Mouse (Mus musculus) intestine, embryonic 16.5 days (tissue): ENCODE data around the gene Izumo1r. TPM values are rescaled to one million over a fixed set of nuclear protein-coding genes. Genes with fewer than 3 reads are reported as not detected.

Experiments used
- ATAC-seq: fragments of 200-750 bp; cut with Nextera tagmentation; 2 replicates; pipeline ENCODE4 v1.8.0; 2017; ENCODE audit warnings: moderate TSS enrichment, moderate library complexity
- H3K27ac ChIP-seq: fragments of 300-500 bp; sonication (generic); 2 replicates; pipeline ENCODE4 v1.5.1; 2014; ENCODE audit warnings: mild to moderate bottlenecking, low read length
- H3K27me3 ChIP-seq: fragments of 300-500 bp; sonication (generic); replicated peaks from 2 replicates; pipeline ENCODE4 v1.6.1; 2014; ENCODE audit warnings: low read length, control low read depth, mixed read lengths; ENCODE audit not compliant: control insufficient read depth, insufficient read depth
- H3K36me3 ChIP-seq: fragments of 300-500 bp; sonication (generic); 2 replicates; pipeline ENCODE4 v1.6.1; 2014; ENCODE audit warnings: low read length, control low read depth; ENCODE audit not compliant: control insufficient read depth, insufficient read depth
- H3K4me1 ChIP-seq: fragments of 300-500 bp; sonication (generic); 2 replicates; pipeline ENCODE4 v1.6.1; 2014; ENCODE audit warnings: low read length, control low read depth, mixed read lengths; ENCODE audit not compliant: control insufficient read depth, insufficient read depth
- H3K4me2 ChIP-seq: fragments of 300-500 bp; sonication (generic); 2 replicates; pipeline ENCODE4 v1.6.1; 2014; ENCODE audit warnings: low read depth, low read length, control low read depth
- H3K4me3 ChIP-seq: fragments of 300-500 bp; sonication (generic); 2 replicates; pipeline ENCODE4 v1.5.1; 2014; ENCODE audit warnings: mild to moderate bottlenecking, low read length
- H3K9ac ChIP-seq: fragments of 300-500 bp; sonication (generic); 2 replicates; pipeline ENCODE4 v1.6.1; 2014; ENCODE audit warnings: low read depth, low read length
- H3K9me3 ChIP-seq: fragments of 300-500 bp; sonication (generic); 2 replicates; pipeline ENCODE4 v1.6.1; 2016; ENCODE audit warnings: low read length, control low read depth; ENCODE audit not compliant: control insufficient read depth
- WGBS: fragments of 180-500 bp; shearing (Covaris S2); extraction: QIAGEN DNeasy Blood & Tissue Kit; methylation state at CpG from one replicate; pipeline ENCODE4 v1.1.7; 2014; 5-methylcytosine and 5-hydroxymethylcytosine counted together
- polyA plus RNA-seq: library from polyadenylated mRNA; unstranded; fragments of >200 nt; fragmentation: Nextera tagmentation; extraction: Ambion mirVana; gene quantifications from 2 replicates; pipeline ENCODE4 v1.2.1, GENCODE M21; 2015

Izumo1r gene
- polyA plus RNA-seq, 1 experiment from 2014 or later, result not detected

DNA sequence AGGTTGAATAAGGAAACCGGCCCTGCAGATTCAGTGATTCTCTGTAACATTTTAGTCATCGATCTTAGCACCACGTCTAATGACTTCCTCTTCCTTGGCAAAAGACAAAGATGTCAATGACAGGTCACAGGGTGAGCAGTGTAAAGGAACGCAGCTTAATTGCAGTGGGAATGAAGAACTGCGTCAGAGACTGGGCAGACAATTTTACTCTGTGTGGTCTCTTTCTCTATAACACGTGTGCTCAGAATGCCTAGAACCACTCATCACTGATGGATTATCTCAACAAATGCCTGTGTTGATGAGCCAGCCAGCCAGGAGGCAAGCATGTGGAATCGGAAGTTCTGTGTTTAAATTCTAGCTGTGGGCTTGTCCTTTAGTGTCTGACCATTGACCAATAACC lies 28.2 kb upstream of the Izumo1r start:
- H3K4me1 ChIP-seq, result no peaks in the 10 kb centered on the region
- H3K9ac ChIP-seq, result no peak overlapping the region
- H3K27ac ChIP-seq, result no peak overlapping the region
- no peaks in the 10 kb centered on the region for H3K36me3 ChIP-seq
- H3K4me3 ChIP-seq, result no peak overlapping the region
- WGBS, result 43% methylated on average over 7 of the region's 7 CpGs
- H3K9me3 ChIP-seq, result no peaks in the 10 kb centered on the region
- H3K27me3 ChIP-seq, result no peaks in the 10 kb centered on the region
- no peak for ATAC-seq
- H3K4me2 ChIP-seq, result no peak overlapping the region

GRCm38 (mm10) chr9:14931211-14931610 lies 27.5 kb upstream of the Izumo1r start:
- Histone ChIP-seq H3K4me2 (no peak overlapping the region), H3K4me3 (no peak overlapping the region), H3K36me3 (no peaks in the 10 kb centered on the region), H3K27ac (no peak overlapping the region), H3K4me1 (no peaks in the 10 kb centered on the region), H3K27me3 (no peaks in the 10 kb centered on the region), H3K9ac (no peak overlapping the region), H3K9me3 (no peaks in the 10 kb centered on the region)
- ATAC-seq, result no peak
- WGBS, result 75% methylated on average over 8 of the region's 8 CpGs

- H3K4me3 ChIP-seq, result no peak overlapping the region
- no peaks in the 10 kb centered on the region for H3K4me1 ChIP-seq
- ATAC-seq, result no peak
- no peaks in the 10 kb centered on the region for H3K9me3 ChIP-seq
- no peaks in the 10 kb centered on the region for H3K36me3 ChIP-seq
- no peaks in the 10 kb centered on the region for H3K27me3 ChIP-seq
- H3K27ac ChIP-seq, result no peak overlapping the region
- H3K4me2 ChIP-seq, result no peak overlapping the region
- 12% methylated on average over 1 of the region's 1 CpGs for WGBS
- H3K9ac ChIP-seq, result no peak overlapping the region
Observed at GRCm38 (mm10) chr9:14926593-14926992, 22.8 kb upstream of the Izumo1r start.

GRCm38 (mm10) chr9:14923625-14924024 lies 19.9 kb upstream of the Izumo1r start:
- Histone ChIP-seq H3K27me3 (no peaks in the 10 kb centered on the region), H3K36me3 (no peaks in the 10 kb centered on the region), H3K4me1 (0 out of 2 replicates have a peak, but pooled peaks cover 3% of the 10 kb centered on the region), H3K9ac (no peak overlapping the region), H3K27ac (no peak overlapping the region), H3K9me3 (no peaks in the 10 kb centered on the region), H3K4me2 (no peak overlapping the region), H3K4me3 (no peak overlapping the region)
- 48% methylated on average over 4 of the region's 4 CpGs for WGBS
- no peak for ATAC-seq

GRCm38 (mm10) chr9:14921971-14922560 lies 18.3 kb upstream of the Izumo1r start:
- Histone ChIP-seq H3K27me3 (no peaks in the 10 kb centered on the region), H3K4me2 (no peak overlapping the region), H3K27ac (no peak overlapping the region), H3K36me3 (no peaks in the 10 kb centered on the region), H3K4me1 (0 out of 2 replicates have a peak, but pooled peaks cover 3% of the 10 kb centered on the region), H3K9ac (no peak overlapping the region), H3K9me3 (no peaks in the 10 kb centered on the region), H3K4me3 (no peak overlapping the region)
- no peak for ATAC-seq
- whole genome bisulfite sequencing, result 41% methylated on average over 1 of the region's 1 CpGs

GRCm38 (mm10) chr9:14921254-14921653 lies 17.5 kb upstream of the Izumo1r start:
- no peak overlapping the region for H3K27ac ChIP-seq
- H3K27me3 ChIP-seq, result no peaks in the 10 kb centered on the region
- no peak for ATAC-seq
- no peaks in the 10 kb centered on the region for H3K9me3 ChIP-seq
- H3K36me3 ChIP-seq, result no peaks in the 10 kb centered on the region
- no peak overlapping the region for H3K4me2 ChIP-seq
- no peak overlapping the region for H3K9ac ChIP-seq
- H3K4me3 ChIP-seq, result no peak overlapping the region
- 69% methylated on average over 4 of the region's 4 CpGs for WGBS
- 0 out of 2 replicates have a peak, but pooled peaks cover 3% of the 10 kb centered on the region for H3K4me1 ChIP-seq

GRCm38 (mm10) chr9:14920608-14921007 lies 16.9 kb upstream of the Izumo1r start:
- 0 out of 2 replicates have a peak, but pooled peaks cover 3% of the 10 kb centered on the region for H3K4me1 ChIP-seq
- H3K27ac ChIP-seq, result no peak overlapping the region
- ATAC-seq, result no peak
- no peaks in the 10 kb centered on the region for H3K36me3 ChIP-seq
- no peaks in the 10 kb centered on the region for H3K9me3 ChIP-seq
- no peak overlapping the region for H3K4me3 ChIP-seq
- H3K27me3 ChIP-seq, result no peaks in the 10 kb centered on the region
- no peak overlapping the region for H3K4me2 ChIP-seq
- H3K9ac ChIP-seq, result no peak overlapping the region
- 75% methylated on average over 4 of the region's 4 CpGs for WGBS

- Histone ChIP-seq H3K4me2 (no peak overlapping the region), H3K27ac (no peak overlapping the region)
Observed at GRCm38 (mm10) chr9:14918825-14919668, 15.3 kb upstream of the Izumo1r start.

GRCm38 (mm10) chr9:14917661-14918060 lies 13.9 kb upstream of the Izumo1r start:
- Histone ChIP-seq H3K36me3 (no peaks in the 10 kb centered on the region), H3K9ac (no peak overlapping the region), H3K4me2 (no peak overlapping the region), H3K9me3 (no peaks in the 10 kb centered on the region), H3K4me3 (no peak overlapping the region), H3K27me3 (no peaks in the 10 kb centered on the region), H3K27ac (no peak overlapping the region), H3K4me1 (0 out of 2 replicates have a peak, but pooled peaks cover 3% of the 10 kb centered on the region)
- WGBS, result 100% methylated on average over 2 of the region's 2 CpGs
- no peak for ATAC-seq

More at GRCm38 (mm10) chr9:14918825-14919668, 15.3 kb upstream of the Izumo1r start:
- Histone ChIP-seq H3K9ac (no peak overlapping the region), H3K36me3 (no peaks in the 10 kb centered on the region), H3K27me3 (no peaks in the 10 kb centered on the region), H3K4me1 (0 out of 2 replicates have a peak, but pooled peaks cover 3% of the 10 kb centered on the region), H3K4me3 (no peak overlapping the region), H3K9me3 (no peaks in the 10 kb centered on the region)
- no peak for ATAC-seq
- WGBS, result 46% methylated on average over 5 of the region's 5 CpGs
